Mouse (Mus musculus) heart, adult 8-10 months (tissue): Measurements from ENCODE around the gene Irf2. TPM values are rescaled to one million over a fixed set of nuclear protein-coding genes. Genes with fewer than 3 reads are reported as not detected.
"Not testable (repeated sequence)": the region's sequence is repeated elsewhere in the genome, so short reads cannot be mapped to it uniquely, and the experiment has no call there.

Experiments
- DNase-seq: peaks from one replicate; pipeline ENCODE4 v3.0.0; 2022; ENCODE audit warnings: low spot score
- total RNA-seq, 4 experiments: library from RNA; stranded (reverse); gene quantifications; 2 replicates each; pipeline ENCODE4 v1.2.4; 2022

Gene Irf2
- total RNA-seq, 4 experiments from 2014 or later, result 26.0 to 34.6 (median 27.6) TPM

DNA sequence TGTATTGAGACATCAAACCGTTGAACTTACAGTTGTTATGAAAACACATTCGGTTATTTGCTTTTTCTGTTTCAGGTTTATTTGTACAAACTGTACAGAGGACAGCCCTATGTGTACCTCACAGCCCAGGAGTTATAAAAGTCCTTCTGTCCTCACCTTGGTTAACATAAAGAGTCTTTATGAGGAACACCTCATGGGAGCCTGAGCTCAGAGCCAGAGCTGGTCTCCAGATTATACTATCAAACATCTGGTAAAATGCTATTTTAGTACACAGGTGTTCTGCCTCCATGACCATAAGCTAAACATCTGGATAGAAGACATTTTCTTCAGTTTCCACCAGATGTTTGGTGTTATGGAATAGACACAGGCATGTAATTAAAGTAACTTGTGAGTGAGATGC is 13.1 kb upstream of the Irf2 start:
- no peak for DNase-seq

DNA sequence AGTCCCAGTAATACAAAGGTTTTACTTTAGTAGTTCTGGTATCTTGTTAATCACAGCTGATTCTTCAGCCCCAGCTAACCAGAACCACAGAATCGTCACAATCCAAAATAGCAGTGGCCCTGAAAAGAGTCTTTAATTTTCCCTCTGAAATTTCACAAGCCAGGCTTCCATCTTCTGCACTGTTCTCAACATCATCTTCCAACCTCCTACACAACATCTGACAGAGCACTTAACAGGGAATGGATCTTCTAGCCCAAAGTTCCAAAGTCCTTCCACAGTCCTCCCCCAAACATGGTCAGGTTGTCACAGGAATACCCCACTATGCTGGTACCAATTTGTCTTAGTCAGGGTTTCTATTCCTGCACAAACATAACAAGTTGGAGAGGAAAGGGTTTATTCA is 9.9 kb upstream of the Irf2 start:
- DNase-seq, result not testable (repeated sequence)

DNA sequence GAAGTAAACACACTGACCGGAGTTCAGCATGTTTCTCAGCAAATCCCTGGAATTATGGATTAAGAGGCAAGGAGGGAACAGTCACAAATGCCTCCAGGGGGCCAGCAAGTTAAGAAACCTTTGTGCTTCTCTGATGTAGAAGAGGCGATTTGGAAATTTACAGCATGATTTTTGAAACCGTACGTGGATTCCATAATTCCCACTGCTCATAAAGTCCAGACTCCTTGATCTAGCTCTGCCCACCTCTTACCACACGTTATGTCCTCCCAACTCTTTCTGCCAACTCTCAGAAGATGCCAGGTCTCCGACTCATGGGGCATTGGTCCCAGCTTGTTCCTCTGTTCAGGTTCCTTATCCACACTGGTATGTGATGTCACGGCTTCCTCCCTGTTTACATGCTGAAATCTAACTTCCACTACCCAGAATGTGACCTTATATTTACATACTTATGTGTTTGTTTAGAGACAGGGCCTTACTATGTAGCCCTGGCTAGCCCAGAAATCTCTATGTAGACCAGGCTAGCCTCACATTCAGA is 7.1 kb upstream of the Irf2 start:
- no peak for DNase-seq

DNA sequence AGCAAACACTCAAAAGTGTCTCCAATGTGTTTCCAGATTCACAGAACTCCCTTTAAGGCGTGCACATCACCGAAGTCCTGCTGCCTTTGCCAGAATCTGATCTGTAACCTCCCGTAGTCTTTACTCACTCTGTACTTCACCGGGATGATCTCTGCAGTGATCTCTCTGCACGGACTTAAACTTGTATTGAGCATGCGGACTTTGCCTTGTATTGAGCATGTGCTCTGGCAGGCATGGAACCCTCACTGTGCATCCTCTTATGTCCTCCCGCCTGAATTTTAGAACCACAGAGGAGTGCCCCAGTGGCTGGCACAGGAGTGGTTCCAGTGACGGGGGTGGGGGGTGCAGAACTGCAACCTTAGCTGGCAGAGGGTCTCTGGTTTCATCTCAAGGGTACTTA is 5.9 kb upstream of the Irf2 start:
- DNase-seq, result no peak

DNA sequence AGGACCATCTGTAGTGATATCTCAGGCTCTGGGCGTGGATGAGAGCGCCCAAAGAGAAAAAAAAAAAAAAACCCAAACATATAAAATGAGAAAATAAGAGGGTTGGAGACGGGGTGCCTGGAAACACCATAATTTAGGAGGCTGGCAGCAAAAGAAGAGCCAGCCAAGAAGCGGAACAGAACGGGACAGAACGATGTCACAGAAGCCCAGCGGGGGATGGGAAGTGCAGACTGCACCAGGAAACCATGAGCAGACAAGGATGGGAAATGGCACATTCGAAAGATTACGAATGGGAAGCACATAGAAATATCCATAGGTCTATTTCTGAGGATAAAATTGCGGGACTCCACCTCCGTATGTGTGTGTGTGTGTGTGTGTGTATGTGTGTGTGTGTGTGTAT is 4.0 kb upstream of the Irf2 start:
- no peak for DNase-seq

DNA sequence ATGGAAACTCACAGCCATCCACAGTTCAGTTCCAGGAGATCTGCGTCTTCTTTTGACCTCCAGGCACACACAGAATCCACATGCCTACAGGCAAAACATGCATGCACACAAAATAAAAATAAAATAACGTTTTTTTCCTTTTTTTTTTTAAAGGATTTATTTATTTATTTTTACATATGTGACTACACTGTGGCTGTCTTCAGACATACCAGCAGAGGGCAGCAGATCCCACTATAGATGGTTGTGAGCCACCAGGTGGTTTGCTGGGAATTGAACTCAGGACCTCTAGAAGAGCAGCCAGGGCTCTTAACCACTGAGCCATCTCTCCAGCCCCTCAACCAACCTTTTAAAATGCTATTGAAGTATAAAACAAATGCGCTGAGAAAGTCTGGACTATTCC is 3.3 kb upstream of the Irf2 start:
- DNase-seq, result no peak

DNA sequence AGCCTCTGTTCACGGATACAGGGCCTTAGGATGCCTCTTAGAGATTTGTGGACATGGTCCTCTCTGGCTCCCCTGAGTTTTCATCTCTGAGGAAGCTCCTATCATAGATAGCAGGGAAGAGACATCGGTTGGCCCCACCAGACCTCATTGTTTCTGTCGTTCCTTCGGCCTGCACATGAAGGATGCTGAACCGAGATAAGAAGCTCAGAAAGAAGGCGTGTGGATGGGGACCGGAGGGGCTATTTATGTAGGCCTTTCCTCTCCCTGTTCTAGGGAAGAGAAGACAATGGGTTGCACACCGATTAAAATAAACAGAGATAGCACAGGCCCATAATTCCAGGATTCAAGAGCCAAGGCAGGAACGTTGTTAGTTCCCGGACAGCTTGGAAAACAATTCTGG is 2.1 kb upstream of the Irf2 start:
- DNase-seq, result no peak

DNA sequence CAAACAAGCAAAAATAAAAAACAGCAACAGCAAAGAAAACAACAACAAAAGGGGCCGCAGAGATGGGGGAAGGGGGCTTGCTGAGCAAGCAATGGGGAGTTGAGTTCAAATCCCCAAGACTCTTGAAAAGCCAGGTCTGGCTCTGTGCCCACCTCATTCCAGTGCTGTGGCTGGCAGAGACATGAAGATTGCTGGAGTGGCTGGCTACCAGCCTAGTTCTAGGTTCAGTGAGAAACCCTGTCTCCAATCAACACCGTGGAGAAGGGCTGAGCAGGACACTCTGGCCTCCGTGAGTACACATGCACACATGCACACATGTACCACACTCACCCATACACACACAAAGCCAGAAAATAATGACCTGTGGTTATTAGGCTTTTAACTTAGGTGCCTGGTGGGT is 1.6 kb upstream of the Irf2 start:
- no peak for DNase-seq

DNA sequence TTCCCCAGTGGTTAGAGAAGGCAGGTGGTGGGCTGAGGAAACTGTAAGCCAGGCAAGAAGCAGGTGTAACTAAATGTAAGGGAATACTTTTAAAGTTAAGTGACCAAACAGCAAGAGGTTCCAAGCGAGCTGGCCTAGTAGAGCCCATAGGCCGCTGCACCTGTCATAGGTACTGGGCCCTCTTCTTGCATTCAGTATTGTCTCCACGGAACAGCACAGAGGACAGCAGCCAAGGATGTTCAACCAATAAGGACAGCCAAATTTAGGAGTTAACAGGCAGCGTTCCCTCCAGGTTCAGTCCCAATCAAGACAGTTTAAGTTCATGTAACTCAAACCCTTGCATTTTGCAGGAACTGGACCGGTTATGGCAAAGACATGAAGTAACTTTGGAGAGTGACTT is 931 bp upstream of the Irf2 start:
- no peak for DNase-seq

DNA sequence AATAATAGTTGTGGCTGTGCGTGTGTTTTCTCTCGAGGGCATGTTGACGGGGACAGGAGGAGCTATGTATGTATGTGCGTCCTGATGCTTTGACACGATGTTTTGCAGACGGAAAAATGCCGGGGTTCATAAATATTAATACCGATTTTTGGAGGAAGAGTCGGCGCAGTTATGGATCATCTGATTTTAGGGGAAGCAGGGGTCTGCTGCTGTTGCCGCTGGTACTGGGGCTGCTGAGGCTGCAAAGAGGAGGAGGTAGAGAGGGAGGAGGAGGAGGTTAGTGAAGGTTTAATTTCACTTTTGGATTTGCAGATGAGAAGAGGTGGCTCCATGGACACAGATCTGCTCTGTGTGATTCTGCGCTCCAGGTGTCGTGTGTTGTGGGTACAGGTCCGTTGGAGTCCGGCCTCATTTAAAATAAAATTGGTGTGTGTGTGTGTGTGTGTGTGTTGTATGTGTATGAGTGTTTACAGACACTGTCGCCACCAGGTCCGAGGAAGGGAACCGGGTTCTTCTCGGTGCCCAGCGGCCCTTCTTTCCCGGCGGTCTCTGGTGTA is 502 bp downstream of the Irf2 start:
- no peak for DNase-seq

DNA sequence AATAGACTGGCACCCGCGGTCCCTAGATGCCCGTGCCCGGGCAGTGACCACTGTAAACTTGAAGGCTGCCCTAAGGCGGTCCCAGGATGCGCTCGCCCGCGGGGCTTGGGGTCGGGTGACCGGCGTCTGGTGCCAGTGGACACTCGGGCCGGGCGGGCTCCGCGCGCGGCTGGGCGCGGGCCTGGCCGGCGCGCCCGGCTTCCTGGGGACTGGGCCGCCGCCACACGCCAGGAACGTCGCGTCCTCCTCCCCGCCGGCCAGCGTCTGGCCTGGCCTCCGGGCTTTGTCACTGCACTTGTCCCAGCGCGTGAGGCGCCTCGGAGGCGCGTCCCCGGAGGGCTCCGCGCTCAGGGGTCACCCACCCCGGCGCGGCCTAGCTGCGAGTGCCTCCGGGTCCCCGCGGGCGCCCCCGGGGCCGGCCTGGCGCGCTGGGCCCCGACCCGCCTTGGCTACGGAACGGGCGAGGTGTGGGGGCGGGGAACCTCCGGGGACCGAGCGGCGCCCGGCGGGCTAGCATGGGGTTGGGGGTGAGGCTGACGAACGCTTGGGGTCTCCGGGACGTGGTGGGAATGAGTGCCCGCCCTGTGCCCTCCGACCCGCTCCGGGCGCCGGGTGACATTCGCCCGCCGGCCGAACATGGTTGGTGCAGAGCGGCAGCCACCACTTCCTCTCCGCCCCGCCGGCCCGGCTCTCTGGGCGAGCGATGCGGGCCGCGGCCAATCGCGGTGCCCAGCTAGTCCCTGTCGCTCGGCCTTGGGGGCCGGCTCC is 1.2 kb downstream of the Irf2 start:
- peak; percentile 47 for DNase-seq

DNA sequence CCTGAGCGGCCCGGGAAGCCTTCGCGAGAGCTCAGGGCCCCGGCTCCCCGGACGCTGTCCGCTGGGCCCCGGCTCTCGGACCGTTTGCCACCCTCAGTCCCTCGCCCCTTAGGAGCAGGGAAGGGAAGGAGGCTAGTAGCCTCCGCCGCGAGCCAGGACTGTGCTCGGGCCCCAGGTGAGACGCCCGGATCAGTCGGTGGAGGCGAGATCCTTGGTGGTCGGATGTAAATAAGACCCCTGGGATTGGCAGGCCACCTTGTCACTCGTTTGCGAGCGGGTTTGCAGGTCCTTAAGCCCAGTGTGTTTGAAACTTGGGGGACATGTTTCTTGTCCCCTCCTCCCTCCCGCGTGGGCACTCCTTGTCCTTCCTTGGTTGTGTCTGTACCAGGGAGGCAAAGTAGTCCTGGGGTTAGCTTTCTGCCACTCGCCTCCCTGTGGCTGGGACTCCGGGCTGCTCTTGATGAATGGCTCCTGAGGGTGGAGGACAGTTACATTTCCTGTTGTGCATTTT is 1.8 kb downstream of the Irf2 start:
- peak; percentile 53 for DNase-seq

DNA sequence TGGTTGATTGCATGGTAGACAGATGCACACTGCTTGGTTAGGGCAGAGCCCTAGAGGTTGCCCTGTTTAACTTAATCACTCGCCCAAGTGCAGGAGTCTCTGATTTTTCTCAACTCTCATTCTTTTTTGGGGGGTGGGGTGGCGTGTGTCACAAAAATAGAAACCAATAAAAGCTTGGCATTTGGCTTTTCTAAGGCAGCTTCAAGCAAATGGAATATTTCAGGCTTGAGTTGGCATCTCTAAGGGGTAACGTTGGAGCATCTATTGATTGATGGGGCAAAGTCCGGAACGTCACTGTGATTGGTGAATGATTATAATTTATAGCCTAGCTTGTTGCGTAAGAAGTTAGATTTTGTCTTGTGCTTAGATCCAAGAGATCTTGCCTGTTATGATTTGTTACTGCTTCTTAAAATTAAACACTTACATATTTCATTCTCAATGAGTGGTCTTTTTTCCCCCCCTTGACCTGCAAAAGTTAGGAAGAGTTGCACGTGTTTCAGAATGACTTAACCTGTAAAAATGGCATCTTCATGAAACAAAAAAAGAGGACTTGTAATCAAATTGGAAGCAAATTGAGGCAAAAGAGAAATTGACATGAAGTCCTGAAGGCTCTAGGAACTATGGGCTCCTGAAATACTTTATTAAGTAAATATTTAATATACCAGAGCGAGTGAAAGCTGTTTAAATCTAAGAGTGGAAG is 2.6 kb downstream of the Irf2 start:
- no peak for DNase-seq

DNA sequence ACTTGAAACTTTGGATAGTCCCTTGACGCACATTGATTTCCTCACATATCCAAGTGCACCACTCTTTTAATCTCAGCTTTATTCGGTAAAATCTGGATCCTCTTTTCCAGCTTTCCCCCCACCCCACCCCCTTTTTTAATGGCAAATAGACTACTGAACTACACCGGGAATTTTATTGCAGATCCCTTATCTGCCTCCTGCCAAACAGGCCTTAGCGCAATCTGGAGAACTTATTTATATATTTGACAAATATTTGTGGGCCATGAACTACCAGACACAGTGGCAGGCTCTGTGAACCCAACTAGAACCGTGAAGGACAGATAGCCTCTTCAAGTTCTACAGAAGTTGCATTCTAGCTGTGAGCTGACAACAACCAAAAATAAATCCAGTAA is 3.2 kb downstream of the Irf2 start:
- no peak for DNase-seq

DNA sequence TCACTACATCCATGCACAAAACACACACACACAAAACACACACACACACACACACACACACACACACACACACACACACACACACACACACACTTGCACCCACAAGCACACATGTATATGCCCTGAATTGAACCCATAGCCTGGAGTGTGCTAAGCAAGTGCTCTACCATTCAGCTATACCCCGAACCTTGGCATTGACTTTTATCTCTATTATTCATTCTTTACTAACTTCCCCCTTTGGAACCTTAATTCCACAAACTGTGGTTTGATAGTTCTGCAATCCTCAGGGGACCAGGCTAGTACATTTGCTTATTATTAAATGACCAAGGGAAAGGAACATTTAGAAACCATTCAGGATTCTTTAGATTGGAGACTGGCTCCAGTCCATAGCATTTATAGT is 5.9 kb downstream of the Irf2 start:
- DNase-seq, result no peak

DNA sequence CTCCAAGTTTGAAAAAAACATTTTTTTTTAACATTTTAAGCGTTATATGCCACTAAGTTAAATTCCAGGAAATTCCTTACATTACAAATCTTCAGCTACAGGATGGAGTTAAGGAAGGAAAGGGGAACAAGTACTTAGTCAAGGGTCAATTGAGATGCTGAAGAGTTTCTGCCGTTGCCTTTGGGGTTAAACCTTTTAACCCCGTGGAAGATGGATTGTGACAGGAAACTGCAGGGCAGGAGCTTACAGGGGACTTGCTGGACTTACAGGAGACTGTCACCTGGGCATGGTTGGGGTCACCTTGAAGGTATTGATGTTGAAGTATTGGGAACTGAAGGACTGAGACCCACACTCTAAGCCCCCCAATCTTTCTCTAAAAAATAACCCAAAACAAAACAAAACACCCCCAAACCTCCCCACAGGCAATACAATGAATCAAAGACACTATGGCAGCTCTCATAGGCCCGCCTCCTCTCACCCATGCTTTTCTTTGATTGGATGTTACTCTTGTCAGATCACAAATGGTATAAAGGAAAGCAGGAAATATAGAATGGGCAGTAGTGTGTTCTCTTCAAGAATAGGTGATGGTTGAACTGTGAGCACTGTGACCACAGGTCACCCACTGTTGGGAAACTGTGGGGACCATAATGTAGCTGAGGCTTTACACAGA is 7.9 kb downstream of the Irf2 start:
- no peak for DNase-seq

DNA sequence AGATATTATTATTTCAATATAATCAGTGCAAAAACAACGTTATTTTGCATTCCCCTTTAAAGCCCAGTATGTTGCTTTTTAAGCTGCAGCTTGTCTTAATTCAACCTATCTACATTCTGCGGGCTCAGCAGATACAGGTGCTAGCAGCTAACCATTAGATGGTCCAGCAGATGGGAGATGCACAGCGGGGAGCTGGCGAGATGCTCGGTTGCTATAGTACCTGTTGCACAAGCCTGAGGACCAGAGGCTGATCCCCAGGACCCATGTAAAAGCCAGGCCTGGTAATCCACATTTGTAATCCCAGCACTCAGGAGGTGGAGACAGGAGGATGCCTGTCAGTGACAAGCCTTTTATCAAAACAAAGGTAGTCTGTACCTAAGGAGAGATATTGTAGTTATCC is 10.5 kb downstream of the Irf2 start:
- DNase-seq, result no peak

DNA sequence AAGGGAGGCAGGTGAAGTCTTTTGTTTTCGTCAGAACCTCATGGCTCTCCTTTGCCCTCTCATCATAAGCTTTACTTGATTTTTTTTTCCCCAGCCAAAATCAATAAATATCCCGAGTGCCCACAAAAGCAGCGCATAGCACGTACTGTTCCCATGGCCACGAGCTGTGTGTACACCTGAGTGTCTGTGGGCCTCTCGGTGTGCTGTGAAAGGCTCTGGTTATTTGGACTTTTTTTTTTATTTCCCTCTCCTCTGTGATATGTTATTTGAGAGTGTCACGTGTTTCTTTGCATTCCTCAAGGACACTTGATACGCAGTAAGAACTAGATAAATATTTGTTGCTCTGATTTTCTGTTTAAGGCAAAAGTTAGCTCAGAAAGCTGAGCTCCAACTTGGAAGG is 11.0 kb downstream of the Irf2 start:
- DNase-seq, result no peak

DNA sequence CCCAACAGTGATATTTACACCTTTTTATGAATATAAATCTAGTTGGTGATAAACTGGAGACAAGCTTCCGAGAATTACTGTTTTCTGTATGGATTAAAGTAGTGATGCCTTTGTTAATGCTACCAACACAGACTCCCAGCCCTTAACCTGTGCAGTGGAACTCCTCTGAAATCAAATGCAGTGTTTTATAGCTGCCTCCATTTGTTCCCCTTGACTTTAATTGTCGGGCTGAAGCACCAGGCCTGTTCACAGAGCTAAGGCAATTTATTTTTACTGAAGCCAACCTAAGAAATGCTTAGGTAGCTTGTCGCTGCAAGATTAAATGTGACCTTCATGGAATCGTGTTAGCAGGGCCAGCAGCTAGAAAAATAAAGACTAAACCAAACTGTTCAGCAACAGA is 11.6 kb downstream of the Irf2 start:
- no peak for DNase-seq

DNA sequence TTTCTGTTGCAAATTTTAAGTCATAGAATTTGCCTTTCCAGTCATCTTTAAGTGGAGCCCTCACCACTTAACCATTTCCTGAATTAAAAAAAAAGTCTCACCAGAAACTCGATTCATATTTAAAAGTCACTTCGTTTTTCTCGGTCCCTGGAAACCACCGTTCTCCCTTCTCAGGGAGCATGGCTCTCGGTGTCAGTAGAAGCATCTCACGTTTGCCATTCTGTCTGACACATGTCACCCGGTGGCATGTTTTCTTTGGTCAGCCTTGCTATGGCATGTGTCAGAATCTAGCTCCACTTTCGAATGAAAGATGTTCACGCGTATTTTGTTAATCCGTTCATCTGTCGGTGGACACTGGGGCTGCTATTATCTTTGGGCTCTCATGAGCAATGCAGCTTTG is 13.5 kb downstream of the Irf2 start:
- DNase-seq, result no peak

DNA sequence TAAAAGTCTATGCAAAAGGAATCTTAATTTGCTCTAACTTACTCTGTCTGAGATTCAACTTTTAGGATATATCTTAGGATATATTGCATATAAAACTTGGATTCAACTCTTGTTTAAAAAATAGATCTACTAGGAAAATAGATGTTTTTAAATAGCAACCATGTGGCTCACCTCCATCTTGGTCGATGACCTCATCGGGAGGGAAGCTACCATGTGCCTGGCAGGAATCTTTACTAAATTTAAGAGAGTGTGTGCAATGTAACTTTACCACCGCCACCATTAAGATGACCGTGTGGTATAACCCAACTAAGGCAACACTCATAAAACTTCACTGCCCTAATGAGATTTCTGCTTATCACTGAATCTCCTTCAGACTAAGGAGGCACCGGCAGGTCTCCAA is 14.8 kb downstream of the Irf2 start:
- no peak for DNase-seq

DNA sequence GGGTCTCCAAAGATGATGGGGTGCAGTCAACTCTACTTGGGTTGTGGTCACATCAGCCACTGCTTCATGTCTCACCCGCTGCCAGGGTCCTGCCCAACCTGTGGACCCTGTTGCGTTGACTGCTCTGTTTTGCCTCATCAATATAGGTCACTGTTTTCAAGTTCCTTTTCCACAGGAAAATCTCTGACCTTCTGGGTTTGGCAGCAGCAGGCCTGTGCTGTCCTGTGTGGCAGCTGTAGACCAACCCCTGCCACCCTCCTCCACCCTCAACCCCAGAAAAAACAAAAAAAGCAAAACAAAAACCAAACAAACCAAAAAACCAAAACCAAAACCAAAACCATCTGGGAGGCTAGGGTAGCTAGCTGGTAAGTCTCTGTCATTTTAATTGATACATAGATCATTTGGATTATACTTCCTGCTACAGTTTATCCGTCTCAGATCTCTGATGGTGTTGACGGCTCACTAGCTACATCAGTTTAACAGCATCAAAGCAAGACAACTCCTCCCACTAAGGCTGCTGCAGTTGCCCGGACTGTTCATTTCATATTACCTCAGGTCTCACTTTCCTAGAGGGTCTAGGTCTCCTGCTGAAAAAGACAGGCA is 16.3 kb downstream of the Irf2 start:
- no peak for DNase-seq
